Mouse (Mus musculus) granulocyte monocyte progenitor cell, adult 5-6 weeks (primary cell): Measurements from ENCODE around the gene Gm14685. TPM values are rescaled to one million over a fixed set of nuclear protein-coding genes. Genes with fewer than 3 reads are reported as not detected.
"Not testable (repeated sequence)": the region's sequence is repeated elsewhere in the genome, so short reads cannot be mapped to it uniquely, and the experiment has no call there.

Experiments
- ATAC-seq: replicated peaks from 2 replicates; pipeline ENCODE4 v1.8.0; 2016; ENCODE audit warnings: mild to moderate bottlenecking, moderate TSS enrichment, inconsistent platforms; ENCODE audit not compliant: poor library complexity, severe bottlenecking
- total RNA-seq, 2 experiments: library from RNA; stranded (forward) in 1 of 2; stranded (reverse) in 1 of 2; fragments of 200-712, 200-1000 nt in 1 of 2; fragments of >200 nt in 1 of 2; fragmentation: Nextera tagmentation in 1 of 2; gene quantifications; 2 replicates each; pipeline ENCODE4 v1.2.3; 2014 to 2017

Gene Gm14685
- not detected in 2 replicates for total RNA-seq (2014; fragmentation: Nextera tagmentation)
- not detected in 2 replicates for total RNA-seq (2017)

DNA sequence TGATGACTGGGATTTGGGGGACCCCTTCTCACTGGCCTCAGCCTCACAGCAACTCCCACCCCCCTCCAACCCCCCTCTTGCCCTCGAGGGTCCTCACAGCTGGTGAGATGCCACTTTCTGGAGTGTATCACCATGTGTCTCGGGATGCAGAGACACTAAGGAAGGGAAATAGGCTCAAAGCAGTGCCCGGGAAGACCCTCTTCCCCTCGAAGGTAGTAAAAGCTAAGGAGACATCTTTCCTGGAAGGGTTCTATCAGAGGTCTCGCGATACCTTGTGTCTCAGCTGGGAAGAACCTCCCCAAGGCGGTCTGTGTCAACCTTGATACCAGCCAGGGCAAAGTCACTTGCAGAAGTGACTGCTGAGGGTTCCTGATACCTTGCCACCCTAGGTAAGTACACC, at the start of gene Gm14685:
Gene Gm14685, plus strand, starts transcription at position 301 of the 400 bp plus-strand sequence.
- not testable (repeated sequence) for ATAC-seq

GRCm38 (mm10) chrX:73082267-73083055, 34.4 kb upstream of the Gm14685 start, which contains the start of gene Xlr4a:
TSS of gene Xlr4a (minus strand) at chrX:73082478.
- ATAC-seq = 0 out of 2 replicates have a peak, but pooled peaks have one; percentile 14

GRCm38 (mm10) chrX:73096941-73097508, 19.8 kb upstream of the Gm14685 start, which contains the start of gene Xlr3a:
TSS of gene Xlr3a (minus strand) at chrX:73097095.
- peak; percentile 25; the same call in 1 of the 2 replicates for ATAC-seq

- ATAC-seq = peak; percentile 97
These were observed 6.3 kb downstream of the Gm14685 start for GRCm38 (mm10) chrX:73122859-73123829.

GRCm38 (mm10) chrX:73143218-73143618, 26.4 kb downstream of the Gm14685 start:
- ATAC-seq = peak; percentile 95

DNA sequence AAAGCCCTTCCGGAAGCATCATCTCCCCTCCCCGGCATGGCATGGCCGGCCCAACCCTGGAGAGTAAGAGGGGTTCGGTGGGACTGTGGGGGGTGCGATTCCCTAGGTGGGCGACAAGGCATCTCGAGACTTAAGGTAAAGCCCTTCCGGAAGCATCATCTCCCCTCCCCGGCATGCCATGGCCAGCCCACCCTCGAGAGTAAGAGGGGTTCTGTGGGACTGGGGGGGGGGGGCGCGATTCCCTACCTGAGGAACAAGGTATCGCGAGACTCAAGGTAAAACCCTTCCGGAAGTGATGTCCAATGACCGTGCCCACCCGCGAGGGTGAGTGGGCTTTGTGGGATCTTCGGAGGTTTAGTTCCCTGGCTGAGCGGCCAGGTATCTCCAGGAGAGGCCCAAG, 31.6 kb downstream of the Gm14685 start, which contains the start of gene Xlr5b:
Gene Xlr5b, plus strand, starts transcription at position 301 of the 400 bp plus-strand sequence.
- ATAC-seq = not testable (repeated sequence)

GRCm38 (mm10) chrX:73149350-73149749, 32.5 kb downstream of the Gm14685 start, which contains the start of gene DXBay18:
TSS of gene DXBay18 (minus strand) at chrX:73149450.
- not testable (repeated sequence) for ATAC-seq

DNA sequence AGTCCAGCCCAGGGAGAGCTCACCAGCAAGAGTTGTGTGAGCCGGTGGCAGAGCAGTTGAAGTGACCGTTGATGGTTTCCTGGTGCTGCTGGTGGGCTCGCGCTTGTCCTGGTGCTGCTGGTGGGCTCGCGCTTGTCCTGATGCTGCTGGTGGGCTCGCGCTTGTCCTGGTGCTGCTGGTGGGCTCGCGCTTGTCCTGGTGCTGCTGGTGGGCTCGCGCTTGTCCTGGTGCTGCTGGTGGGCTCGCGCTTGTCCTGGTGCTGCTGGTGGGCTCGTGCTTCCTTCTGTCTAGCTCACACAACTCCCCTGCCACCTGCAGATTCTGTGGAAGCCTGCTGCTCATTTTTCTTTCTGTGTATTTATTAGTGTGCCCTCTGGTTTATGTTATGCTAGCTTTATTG, 60.0 kb downstream of the Gm14685 start, which contains the start of gene Spin2d:
Gene Spin2d, minus strand, starts transcription at position 101 of the 400 bp plus-strand sequence.
- ATAC-seq = not testable (repeated sequence)

Other genes with a start within 250 kb of the Gm14685 start
- gene Cetn2, start 198.6 kb upstream of the Gm14685 start, total RNA-seq (2014; fragmentation: Nextera tagmentation) = 52.3 and 71.4 TPM in 2 replicates
- 93.3 and 127 TPM in 2 replicates for gene Cetn2, start 198.6 kb upstream of the Gm14685 start, total RNA-seq (2017)
- 12.4 and 20.2 TPM in 2 replicates for gene Nsdhl, start 198.5 kb upstream of the Gm14685 start, total RNA-seq (2014; fragmentation: Nextera tagmentation)
- 15.2 and 17.9 TPM in 2 replicates for gene Nsdhl, start 198.5 kb upstream of the Gm14685 start, total RNA-seq (2017)
- not detected in 2 replicates for gene Zfp185, start 129.7 kb upstream of the Gm14685 start, total RNA-seq (2014; fragmentation: Nextera tagmentation)
- not detected in 2 replicates for gene Zfp185, start 129.7 kb upstream of the Gm14685 start, total RNA-seq (2017)
- not detected in 2 replicates for gene Pnma5, start 79.9 kb upstream of the Gm14685 start, total RNA-seq (2014; fragmentation: Nextera tagmentation)
- gene Pnma5, start 79.9 kb upstream of the Gm14685 start, total RNA-seq (2017) = not detected in 2 replicates
- not detected in 2 replicates for gene Pnma3, start 52.3 kb upstream of the Gm14685 start, total RNA-seq (2014; fragmentation: Nextera tagmentation)
- gene Pnma3, start 52.3 kb upstream of the Gm14685 start, total RNA-seq (2017) = not detected in 2 replicates
- 23.8 and 24.8 TPM in 2 replicates for gene Xlr4a, start 34.6 kb upstream of the Gm14685 start, total RNA-seq (2014; fragmentation: Nextera tagmentation)
- 10.9 and 14.2 TPM in 2 replicates for gene Xlr4a, start 34.6 kb upstream of the Gm14685 start, total RNA-seq (2017)
- gene Xlr3a, start 20.0 kb upstream of the Gm14685 start, total RNA-seq (2014; fragmentation: Nextera tagmentation) = 1.8 and 8.5 TPM in 2 replicates
- gene Xlr3a, start 20.0 kb upstream of the Gm14685 start, total RNA-seq (2017) = 4.2 and 6.0 TPM in 2 replicates
- not detected in 2 replicates for gene Xlr5b, start 31.7 kb downstream of the Gm14685 start, total RNA-seq (2014; fragmentation: Nextera tagmentation)
- not detected in 2 replicates for gene Xlr5b, start 31.7 kb downstream of the Gm14685 start, total RNA-seq (2017)
- not detected in 2 replicates for gene DXBay18, start 32.4 kb downstream of the Gm14685 start, total RNA-seq (2014; fragmentation: Nextera tagmentation)
- gene DXBay18, start 32.4 kb downstream of the Gm14685 start, total RNA-seq (2017) = not detected in 2 replicates
- not detected in 2 replicates for gene Spin2d, start 59.9 kb downstream of the Gm14685 start, total RNA-seq (2014; fragmentation: Nextera tagmentation)
- gene Spin2d, start 59.9 kb downstream of the Gm14685 start, total RNA-seq (2017) = 1.6 TPM in 1 of 2 replicates, not detected in the other
- gene Xlr3b, start 75.2 kb downstream of the Gm14685 start, total RNA-seq (2014; fragmentation: Nextera tagmentation) = 1.3 and 16.8 TPM in 2 replicates
- gene Xlr3b, start 75.2 kb downstream of the Gm14685 start, total RNA-seq (2017) = 7.8 and 7.9 TPM in 2 replicates
- 17.1 and 17.2 TPM in 2 replicates for gene Xlr4b, start 97.3 kb downstream of the Gm14685 start, total RNA-seq (2014; fragmentation: Nextera tagmentation)
- gene Xlr4b, start 97.3 kb downstream of the Gm14685 start, total RNA-seq (2017) = 13.2 and 15.7 TPM in 2 replicates
- 2.3 and 5.9 TPM in 2 replicates for gene F8a, start 111.2 kb downstream of the Gm14685 start, total RNA-seq (2014; fragmentation: Nextera tagmentation)
- gene F8a, start 111.2 kb downstream of the Gm14685 start, total RNA-seq (2017) = 3.9 and 4.2 TPM in 2 replicates
- gene Xlr4c, start 126.1 kb downstream of the Gm14685 start, total RNA-seq (2014; fragmentation: Nextera tagmentation) = 2.9 and 13.5 TPM in 2 replicates
- 5.9 and 8.6 TPM in 2 replicates for gene Xlr4c, start 126.1 kb downstream of the Gm14685 start, total RNA-seq (2017)
- not detected in 2 replicates for gene Xlr3c, start 148.3 kb downstream of the Gm14685 start, total RNA-seq (2014; fragmentation: Nextera tagmentation)
- gene Xlr3c, start 148.3 kb downstream of the Gm14685 start, total RNA-seq (2017) = not detected in 2 replicates
- gene Xlr5a, start 175.9 kb downstream of the Gm14685 start, total RNA-seq (2014; fragmentation: Nextera tagmentation) = not detected in 2 replicates
- gene Xlr5a, start 175.9 kb downstream of the Gm14685 start, total RNA-seq (2017) = not detected in 2 replicates
- not detected in 2 replicates for gene Xlr5c, start 175.9 kb downstream of the Gm14685 start, total RNA-seq (2014; fragmentation: Nextera tagmentation)
- not detected in 2 replicates for gene Xlr5c, start 175.9 kb downstream of the Gm14685 start, total RNA-seq (2017)
- gene Gm45015, start 219.8 kb downstream of the Gm14685 start, total RNA-seq (2014; fragmentation: Nextera tagmentation) = not detected in 2 replicates
- not detected in 2 replicates for gene Gm45015, start 219.8 kb downstream of the Gm14685 start, total RNA-seq (2017)
- gene Zfp275, start 225.6 kb downstream of the Gm14685 start, total RNA-seq (2014; fragmentation: Nextera tagmentation) = 8.5 and 11.9 TPM in 2 replicates
- gene Zfp275, start 225.6 kb downstream of the Gm14685 start, total RNA-seq (2017) = 7.9 and 8.1 TPM in 2 replicates